Mouse (Mus musculus): ENCODE results near the gene Slc47a2. TPM values are rescaled to one million over a fixed set of nuclear protein-coding genes. Genes with fewer than 3 reads are reported as not detected.

The Slc47a2 gene
- total RNA-seq (2021), result not detected
- long read RNA-seq, experiment 1, result 0 reads
- long read RNA-seq, experiment 2, result 0 reads

- H3K4me3 ChIP-seq, result peak within 1 kb of the TSS; percentile 61
These were observed at the start of gene Slc47a2 for GRCm38 (mm10) chr11:61342505-61343420. Slc47a2 (minus strand) TSS chr11:61342860.

GRCm38 (mm10) chr11:61388936-61389335 is 46.3 kb upstream of the Slc47a2 start:
- Histone ChIP-seq H3K4me3 (no peak overlapping the region), H3K27ac (no peak overlapping the region)
- no peak for DNase-seq
- TF ChIP-seq CTCF (IDR thresholded peaks at IDR 0.05), result no peak
- intact Hi-C loops (cut with DNase I), result loop anchor here (2.0 kb wide), 1 partner anchor 196 kb away; no protein-coding TSS in a partner anchor

More at GRCm38 (mm10) chr11:61342505-61343420, at the start of gene Slc47a2:
- intact Hi-C loops (cut with DNase I), result no loop called here
- peak; percentile 41 for DNase-seq
- no peak within 1 kb of the TSS for H3K27ac ChIP-seq
- TF ChIP-seq CTCF (IDR thresholded peaks at IDR 0.05), result peak; percentile 43

GRCm38 (mm10) chr11:61388012-61388411 is 45.4 kb upstream of the Slc47a2 start:
- Histone ChIP-seq H3K4me3 (no peak overlapping the region), H3K27ac (no peak overlapping the region)
- intact Hi-C loops (cut with DNase I), result loop anchor here (2.0 kb wide), 1 partner anchor 195 kb away; no protein-coding TSS in a partner anchor
- peak; percentile 58 for TF ChIP-seq CTCF (IDR thresholded peaks at IDR 0.05)
- peak; percentile 51 for DNase-seq

GRCm38 (mm10) chr11:61387233-61387632 is 44.6 kb upstream of the Slc47a2 start:
- Histone ChIP-seq H3K27ac (no peak overlapping the region), H3K4me3 (no peak overlapping the region)
- intact Hi-C loops (cut with DNase I), result no loop called here
- DNase-seq, result no peak
- TF ChIP-seq CTCF (IDR thresholded peaks at IDR 0.05), result no peak

GRCm38 (mm10) chr11:61385725-61386124 is 43.1 kb upstream of the Slc47a2 start:
- Histone ChIP-seq H3K27ac (no peak overlapping the region), H3K4me3 (no peak overlapping the region)
- intact Hi-C loops (cut with DNase I), result loop anchor here (1.0 to 2.0 kb wide), 2 partner anchors 35 to 65 kb away; no protein-coding TSS in a partner anchor
- DNase-seq, result no peak
- no peak for TF ChIP-seq CTCF (IDR thresholded peaks at IDR 0.05)

- no peak overlapping the region for H3K27ac ChIP-seq
- intact Hi-C loops (cut with DNase I), result no loop called here
- no peak for DNase-seq
- no peak overlapping the region for H3K4me3 ChIP-seq
- no peak for TF ChIP-seq CTCF (IDR thresholded peaks at IDR 0.05)
These were observed 38.6 kb upstream of the Slc47a2 start for GRCm38 (mm10) chr11:61381272-61381671.

- intact Hi-C loops (cut with DNase I), result loop anchor here (2.0 kb wide), 1 partner anchor 20 kb away; no protein-coding TSS in a partner anchor
- DNase-seq, result no peak
- H3K4me3 ChIP-seq, result no peak overlapping the region
- no peak overlapping the region for H3K27ac ChIP-seq
- TF ChIP-seq CTCF (IDR thresholded peaks at IDR 0.05), result no peak
These were observed 36.0 kb upstream of the Slc47a2 start for GRCm38 (mm10) chr11:61378651-61379050.

GRCm38 (mm10) chr11:61377881-61378613 is 35.4 kb upstream of the Slc47a2 start, which contains the start of gene Slc47a1:
Slc47a1 (minus strand) TSS chr11:61378345.
- peak; percentile 74 for DNase-seq
- intact Hi-C loops (cut with DNase I), result loop anchor here (2.0 kb wide), 1 partner anchor 21 kb away; no protein-coding TSS in a partner anchor

GRCm38 (mm10) chr11:61368668-61369067 is 26.0 kb upstream of the Slc47a2 start:
- no peak for TF ChIP-seq CTCF (IDR thresholded peaks at IDR 0.05)
- Histone ChIP-seq H3K27ac (no peak overlapping the region), H3K4me3 (no peak overlapping the region)
- intact Hi-C loops (cut with DNase I), result no loop called here
- DNase-seq, result no peak

More at GRCm38 (mm10) chr11:61377881-61378613, 35.4 kb upstream of the Slc47a2 start, which contains the start of gene Slc47a1:
- H3K4me3 ChIP-seq, result peak within 1 kb of the TSS; percentile 67
- TF ChIP-seq CTCF (IDR thresholded peaks at IDR 0.05), result no peak
- peak within 1 kb of the TSS; percentile 64 for H3K27ac ChIP-seq

GRCm38 (mm10) chr11:61366517-61367273 is 24.0 kb upstream of the Slc47a2 start:
- intact Hi-C loops (cut with DNase I), result no loop called here
- Histone ChIP-seq H3K27ac (peak overlapping the region; percentile 86), H3K4me3 (peak overlapping the region; percentile 56)

GRCm38 (mm10) chr11:61365938-61366337 is 23.3 kb upstream of the Slc47a2 start:
- TF ChIP-seq CTCF (IDR thresholded peaks at IDR 0.05), result no peak
- intact Hi-C loops (cut with DNase I), result no loop called here
- peak overlapping the region; percentile 56 for H3K4me3 ChIP-seq
- no peak for DNase-seq
- H3K27ac ChIP-seq, result peak overlapping the region; percentile 86

More at GRCm38 (mm10) chr11:61366517-61367273, 24.0 kb upstream of the Slc47a2 start:
- no peak for TF ChIP-seq CTCF (IDR thresholded peaks at IDR 0.05)
- peak; percentile 27 for DNase-seq

GRCm38 (mm10) chr11:61364096-61364495 is 21.4 kb upstream of the Slc47a2 start:
- H3K4me3 ChIP-seq, result no peak overlapping the region
- no peak overlapping the region for H3K27ac ChIP-seq
- DNase-seq, result no peak
- intact Hi-C loops (cut with DNase I), result no loop called here
- TF ChIP-seq CTCF (IDR thresholded peaks at IDR 0.05), result no peak
